Mouse (Mus musculus): Measurements from ENCODE around the gene Wbp2nl.

- TF ChIP-seq POLR2A (IDR thresholded peaks at IDR 0.05; ENCODE audit: borderline replicate concordance, extremely low read depth, low read depth, low read length), result peak; percentile 10; the same call in 1 of the 2 replicates
- no peak for TF ChIP-seq CTCF (IDR thresholded peaks at IDR 0.05; ENCODE audit: insufficient read depth, low read length)
These were observed 39.9 kb downstream of the Wbp2nl start, which contains the start of the genes Naga, Pheta2 and Smdt1 for GRCm38 (mm10) chr15:82338593-82339112.

Measured in lung, adult 2 months (tissue).